In genomic region chr2:22619416-22619815, GRCm38 (mm10) we compare ENCODE assay signal across 16 mouse cellular contexts. TPM values are rescaled to one million over a fixed set of nuclear protein-coding genes. Genes with fewer than 3 reads are reported as not detected.
A peak's percentile ranks its signal among the peaks of the same experiment; 100 is the strongest.
DNase-seq lines count a peak whose midpoint lies in the region; ATAC-seq and TF ChIP-seq lines count a peak whose summit lies in the region.
"Had no signal": no experiment of that assay in that cellular context is flagged by ENCODE, and none has a peak within 500 bp of the region (broad histone marks: within the 10 kb centered on the region; RNA-seq: fewer than 3 reads in every experiment).

No protein-coding gene starts in this region.

- H3K4me3 ChIP-seq in hindbrain, embryonic 13.5 days, result peak overlapping the region; percentile 17
- H3K4me3 ChIP-seq in midbrain, embryonic 15.5 days, result peak overlapping the region; percentile 20; the same call in 1 of the 2 replicates
- no peak overlapping the region for H3K4me3 ChIP-seq in gastrocnemius, adult 2 months
- H3K4me3 ChIP-seq: heart, embryonic 13.5 days; liver, embryonic 12.5 days; stomach, embryonic 15.5 days had no signal

- DNase-seq in cerebellum, postnatal 14 days, result peak; percentile 14 to 19
- no peak for DNase-seq in cerebellum, postnatal 4 days (ENCODE audit: low spot score in 2 of 2)
- no peak for DNase-seq in left cerebral cortex, postnatal 36 days (ENCODE audit: low spot score in 2 of 2)
- no peak for DNase-seq in embryo, embryonic 11 days
- no peak for DNase-seq in gastrocnemius, adult 2 months
- no peak for DNase-seq in layer of hippocampus, adult 9-11 months
- DNase-seq: cerebellum, adult 2 months; gastrocnemius, postnatal 10 days; kidney, adult 9 months; thymus, postnatal 14 days had no signal

- H3K27ac ChIP-seq in hindbrain, embryonic 13.5 days, result peak overlapping the region; percentile 98
- H3K27ac ChIP-seq in midbrain, embryonic 15.5 days, result peak overlapping the region; percentile 91
- no peak overlapping the region for H3K27ac ChIP-seq in gastrocnemius, adult 2 months
- H3K27ac ChIP-seq: heart, embryonic 13.5 days; liver, embryonic 12.5 days; stomach, embryonic 15.5 days had no signal

- 2% methylated on average over 12 of the region's 12 CpGs for WGBS in hindbrain, embryonic 13.5 days
- WGBS in midbrain, embryonic 15.5 days, result 4% methylated on average over 12 of the region's 12 CpGs

- H3K27me3 ChIP-seq in hindbrain, embryonic 13.5 days, result peaks cover 64% of the 10 kb centered on the region
- peaks cover 36% of the 10 kb centered on the region for H3K27me3 ChIP-seq in midbrain, embryonic 15.5 days (replicated peaks)

- H3K9ac ChIP-seq in hindbrain, embryonic 13.5 days, result peak overlapping the region; percentile 64
- peak overlapping the region; percentile 25 for H3K9ac ChIP-seq in midbrain, embryonic 15.5 days
- H3K9ac ChIP-seq: heart, embryonic 13.5 days; liver, embryonic 12.5 days; stomach, embryonic 15.5 days had no signal

- H3K36me3 ChIP-seq in hindbrain, embryonic 13.5 days, result no peaks in the 10 kb centered on the region
- H3K36me3 ChIP-seq in midbrain, embryonic 15.5 days (replicated peaks), result no peaks in the 10 kb centered on the region
- H3K36me3 ChIP-seq: heart, embryonic 13.5 days; liver, embryonic 12.5 days; stomach, embryonic 15.5 days had no signal

- peaks cover 43% of the 10 kb centered on the region for H3K4me1 ChIP-seq in hindbrain, embryonic 13.5 days (replicated peaks)
- peaks cover 40% of the 10 kb centered on the region for H3K4me1 ChIP-seq in midbrain, embryonic 15.5 days

- no peak for ATAC-seq in hindbrain, embryonic 13.5 days (ENCODE audit: low FRiP score)
- no peak for ATAC-seq in midbrain, embryonic 15.5 days (replicated peaks)
- ATAC-seq: liver, embryonic 12.5 days had no signal

- no peaks in the 10 kb centered on the region for H3K9me3 ChIP-seq in hindbrain, embryonic 13.5 days
- H3K9me3 ChIP-seq in midbrain, embryonic 15.5 days, result no peaks in the 10 kb centered on the region
- H3K9me3 ChIP-seq: heart, embryonic 13.5 days; liver, embryonic 12.5 days; stomach, embryonic 15.5 days had no signal

- peak overlapping the region; percentile 84 for H3K4me2 ChIP-seq in hindbrain, embryonic 13.5 days
- H3K4me2 ChIP-seq in midbrain, embryonic 15.5 days, result peak overlapping the region; percentile 85
- H3K4me2 ChIP-seq: heart, embryonic 13.5 days; liver, embryonic 12.5 days; stomach, embryonic 15.5 days had no signal

- TF ChIP-seq CTCF in gastrocnemius, adult 2 months (IDR thresholded peaks at IDR 0.05), result no peak

- intact Hi-C loops in left cerebral cortex, postnatal 36 days (cut with DNase I), result no loop called here
- intact Hi-C loops in gastrocnemius, adult 2 months (cut with DNase I), result no loop called here

RNA-seq across cellular contexts. Expression of gene Gad2, which starts 2.6 kb away (rescaled TPM):
- 62.9 and 68.3 TPM in 2 replicates for polyA plus RNA-seq in hindbrain, embryonic 13.5 days (2015; fragmentation: Nextera tagmentation; extraction: Ambion mirVana)
- polyA plus RNA-seq in midbrain, embryonic 15.5 days (2015; fragmentation: Nextera tagmentation; extraction: Ambion mirVana), result 62.8 and 72.5 TPM in 2 replicates
- 100 to 1,000 TPM in 1 of 2 experiments, 10 to 100 TPM in 1; 88.2 to 126 TPM for total RNA-seq in left cerebral cortex, postnatal 36 days (2021)
- total RNA-seq in gastrocnemius, adult 2 months (2021), result not detected
- total RNA-seq: adrenal gland, adult 18-20 months had no signal
- polyA plus RNA-seq: liver, embryonic 12.5 days had no signal

Comparison
In these comparisons a context has a peak if more than half of its experiments do, and no peak if none do; other contexts are left out.
1. DNase-seq: peak in cerebellum, postnatal 14 days (2 of 2); none in cerebellum, postnatal 4 days (0 of 2), left cerebral cortex, postnatal 36 days (0 of 2), embryo, embryonic 11 days (single experiment), gastrocnemius, adult 2 months (single experiment) and layer of hippocampus, adult 9-11 months (single experiment).
2. RNA of gene Gad2, which starts 2.6 kb away (total RNA-seq): 88.2 to 126 TPM in left cerebral cortex, postnatal 36 days; not detected in gastrocnemius, adult 2 months; every median in the first group is over 10 times any median in the second.